Mouse (Mus musculus): ENCODE measurements around the gene Mipol1.

The Mipol1 gene

GRCm38 (mm10) chr12:57530474-57530873 is 300.2 kb downstream of the Mipol1 start:
- no peak for DNase-seq

GRCm38 (mm10) chr12:57534517-57534878 is 304.3 kb downstream of the Mipol1 start:
- peak; percentile 37 for DNase-seq

GRCm38 (mm10) chr12:57534879-57535611 is 304.8 kb downstream of the Mipol1 start:
- DNase-seq = peak; percentile 11

GRCm38 (mm10) chr12:57536056-57536908 is 306.1 kb downstream of the Mipol1 start:
- DNase-seq = peak; percentile 34

- no peak for DNase-seq
Measured at GRCm38 (mm10) chr12:57536909-57537670, 306.9 kb downstream of the Mipol1 start.

- DNase-seq = peak; percentile 17
Measured at GRCm38 (mm10) chr12:57537791-57538587, 307.8 kb downstream of the Mipol1 start.

GRCm38 (mm10) chr12:57538588-57539550 is 308.6 kb downstream of the Mipol1 start:
- peak; percentile 17 for DNase-seq

GRCm38 (mm10) chr12:57539551-57539985 is 309.3 kb downstream of the Mipol1 start:
- DNase-seq = no peak

GRCm38 (mm10) chr12:57541118-57541517 is 310.9 kb downstream of the Mipol1 start:
- DNase-seq = no peak

- DNase-seq = peak; percentile 49
Measured at GRCm38 (mm10) chr12:57541931-57542745, 311.9 kb downstream of the Mipol1 start.

GRCm38 (mm10) chr12:57542746-57543626 is 312.8 kb downstream of the Mipol1 start:
- DNase-seq = peak; percentile 9

- no peak for DNase-seq
Measured at GRCm38 (mm10) chr12:57543627-57543991, 313.4 kb downstream of the Mipol1 start.

GRCm38 (mm10) chr12:57544641-57545370 is 314.6 kb downstream of the Mipol1 start:
- peak; percentile 74 for DNase-seq

- DNase-seq = peak; percentile 52
Measured at GRCm38 (mm10) chr12:57545371-57546241, 315.4 kb downstream of the Mipol1 start.
